Mouse (Mus musculus) CH12.LX (cell line): Measurements from ENCODE around the gene Pspn. TPM values are rescaled to one million over a fixed set of nuclear protein-coding genes. Genes with fewer than 3 reads are reported as not detected.

Source experiments
- DNase-seq: peaks from one replicate; pipeline ENCODE4 v3.0.0-alpha.2; 2013; ENCODE audit errors: extremely low read depth
- H3K27ac ChIP-seq: 2 replicates; pipeline ENCODE4 v1.5.1; 2012; ENCODE audit warnings: low read depth, mild to moderate bottlenecking, control low read depth, moderate library complexity; ENCODE audit not compliant: insufficient read depth
- H3K27me3 ChIP-seq: replicated peaks from 2 replicates; pipeline ENCODE3; 2012; ENCODE audit warnings: inconsistent platforms
- H3K36me3 ChIP-seq, 2 experiments: replicated peaks in 1 of 2; 2 replicates each; pipeline versions ENCODE3 to v1.6.1; 2012; ENCODE audit warnings: inconsistent platforms in 1 of 2, low read length in 1 of 2, mild to moderate bottlenecking in 1 of 2, mixed read lengths in 1 of 2, moderate library complexity in 1 of 2; ENCODE audit not compliant: control insufficient read depth in 1 of 2, insufficient read depth in 1 of 2
- H3K4me1 ChIP-seq, 2 experiments: 2 replicates each; pipeline ENCODE4 v1.6.1; 2012; ENCODE audit warnings: inconsistent platforms in 1 of 2, moderate library complexity in 1 of 2; ENCODE audit not compliant: insufficient read depth in 2 of 2, control insufficient read depth in 1 of 2
- H3K4me2 ChIP-seq: 2 replicates; pipeline ENCODE4 v1.6.1; 2012; ENCODE audit warnings: low read depth, mild to moderate bottlenecking, control low read depth; ENCODE audit not compliant: poor library complexity, insufficient read depth, severe bottlenecking
- H3K4me3 ChIP-seq, 3 experiments: fragments of 150-350 bp in 1 of 3; sonication (generic) in 1 of 3; replicated peaks in 1 of 3; 2 replicates each; pipeline versions ENCODE3 to v1.5.1; 2011 to 2012; ENCODE audit warnings: low read depth in 2 of 3, low read length in 2 of 3, mild to moderate bottlenecking in 2 of 3, moderate library complexity in 2 of 3, control low read depth in 1 of 3, improper control_type of control experiment in 1 of 3, inconsistent platforms in 1 of 3, mixed read lengths in 1 of 3; ENCODE audit not compliant: poor library complexity in 1 of 3
- H3K79me2 ChIP-seq: replicated peaks from 2 replicates; pipeline ENCODE4 v1.6.1; 2012; ENCODE audit warnings: mild to moderate bottlenecking, moderate library complexity; ENCODE audit not compliant: control insufficient read depth, poor library complexity, insufficient read depth, severe bottlenecking; ENCODE audit errors: extremely low read depth
- H3K9ac ChIP-seq: 2 replicates; pipeline ENCODE4 v1.6.1; 2012; ENCODE audit warnings: low read depth, mild to moderate bottlenecking, control low read depth, moderate library complexity; ENCODE audit not compliant: insufficient read depth
- H3K9me3 ChIP-seq: replicated peaks from 2 replicates; pipeline ENCODE3; 2012; ENCODE audit warnings: low read length, inconsistent platforms, mixed read lengths
- CHD1 ChIP-seq: IDR thresholded peaks from 2 replicates; pipeline ENCODE4 v1.6.1; 2012; ENCODE audit warnings: low read depth, low read length, improper control_type of control experiment, inconsistent platforms
- CTCF ChIP-seq, 2 experiments: IDR thresholded peaks in 1 of 2; conservative IDR thresholded peaks in 1 of 2; 2 replicates each; pipeline ENCODE4 v1.5.1; 2011 to 2012; ENCODE audit warnings: low read depth in 2 of 2, low read length in 2 of 2, improper control_type of control experiment in 1 of 2, inconsistent platforms in 1 of 2, mild to moderate bottlenecking in 1 of 2, moderate library complexity in 1 of 2
- EP300 ChIP-seq: IDR thresholded peaks from 2 replicates; pipeline ENCODE4 v1.6.1; 2011; ENCODE audit warnings: low read length, improper control_type of control experiment
- ETS1 ChIP-seq: conservative IDR thresholded peaks from 2 replicates; pipeline ENCODE4 v1.6.1; 2012; ENCODE audit warnings: low read depth, mild to moderate bottlenecking, inconsistent platforms, low read length, improper control_type of control experiment, moderate library complexity
- IRF4 ChIP-seq: IDR thresholded peaks from 2 replicates; pipeline ENCODE4 v1.6.1; 2014; ENCODE audit warnings: low read depth, mild to moderate bottlenecking, inconsistent platforms, low read length, improper control_type of control experiment
- KAT2A ChIP-seq: IDR thresholded peaks from 2 replicates; pipeline ENCODE4 v1.6.1; 2012; ENCODE audit warnings: low read length, improper control_type of control experiment, inconsistent platforms; ENCODE audit not compliant: insufficient replicate concordance
- MAFK ChIP-seq: IDR thresholded peaks from 2 replicates; pipeline ENCODE4 v1.6.1; 2011; ENCODE audit warnings: low read length, improper control_type of control experiment; ENCODE audit not compliant: insufficient replicate concordance
- RCOR1 ChIP-seq: conservative IDR thresholded peaks from 2 replicates; pipeline ENCODE4 v1.6.1; 2012; ENCODE audit warnings: low read depth, mild to moderate bottlenecking, inconsistent platforms, low read length, improper control_type of control experiment
- SIN3A ChIP-seq: IDR thresholded peaks from 2 replicates; pipeline ENCODE4 v1.6.1; 2012; ENCODE audit warnings: low read length, improper control_type of control experiment, inconsistent platforms
- SMC3 ChIP-seq: IDR thresholded peaks from 2 replicates; pipeline ENCODE4 v1.6.1; 2011; ENCODE audit warnings: low read depth, low read length, improper control_type of control experiment
- TBP ChIP-seq: conservative IDR thresholded peaks from 2 replicates; pipeline ENCODE4 v1.6.1; 2011; ENCODE audit warnings: low read depth, low read length, improper control_type of control experiment
- TCF12 ChIP-seq: IDR thresholded peaks from 2 replicates; pipeline ENCODE4 v1.6.1; 2014; ENCODE audit warnings: low read depth, mild to moderate bottlenecking, inconsistent platforms, low read length, improper control_type of control experiment
- dilution Hi-C: fragments of 300-500 bp; cut with MboI; formaldehyde crosslinking; loops from 2 replicates; pipeline ENCODE4 v1.14.3; 2020; ENCODE audit warnings: low sequenced_read_pairs; ENCODE audit not compliant: extremely low pct_unique_long_range_greater_than_20kb, extremely low pct_ligation_motif_present
- in situ Hi-C: fragments of 300-500 bp; cut with MboI; formaldehyde crosslinking; loops from 3 replicates; pipeline ENCODE4 v1.14.3; 2019; ENCODE audit warnings: low sequenced_read_pairs, low pct_ligation_motif_present, low pct_unique_long_range_greater_than_20kb, mixed read lengths
- polyA plus RNA-seq: library from polyadenylated mRNA; unstranded; fragments of >175 nt; gene quantifications from 2 replicates; pipeline ENCODE4 v1.2.1, GENCODE M21; 2012; ENCODE audit warnings: low read depth; ENCODE audit not compliant: insufficient read length
- total RNA-seq, 2 experiments: library from RNA; depleted of rRNA; stranded (reverse); fragments of 300-350 nt in 1 of 2; fragments of >200 nt in 1 of 2; gene quantifications; 2 replicates each; pipeline ENCODE4 v1.2.3; 2012 to 2014

The Pspn gene
- total and polyA plus RNA-seq, 3 experiments: 0.34 to 0.69 TPM; not detected in 1

DNA sequence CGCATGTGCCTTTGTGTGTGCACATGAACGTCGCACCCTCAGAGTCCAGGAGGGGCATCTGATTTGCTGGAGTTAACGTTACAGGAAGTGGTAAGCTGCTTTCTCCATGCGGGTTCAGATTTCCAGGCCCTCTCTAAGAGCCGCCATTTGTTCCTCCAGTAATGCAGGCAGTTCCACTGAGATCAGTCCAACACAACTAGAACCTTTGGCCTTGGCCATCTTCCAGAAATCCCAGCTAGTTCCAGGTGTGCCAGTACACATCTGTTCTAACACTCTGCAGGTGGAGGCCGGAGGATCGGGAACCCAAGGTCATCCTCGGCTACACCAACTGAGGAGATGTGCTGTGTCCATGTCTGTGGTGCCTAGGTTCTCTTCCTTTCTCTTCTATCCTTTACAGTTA, 14.9 kb downstream of the Pspn start:
- Histone ChIP-seq H3K9ac (no peak overlapping the region), H3K4me2 (no peak overlapping the region), H3K36me3 (no peaks in the 10 kb centered on the region), H3K4me3 (no peak overlapping the region), H3K4me1 (0 out of 4 replicates have a peak, but pooled peaks cover 0 to 3% of the 10 kb centered on the region in 2 experiments), H3K27ac (no peak overlapping the region), H3K9me3 (no peaks in the 10 kb centered on the region), H3K27me3 (no peaks in the 10 kb centered on the region), H3K79me2 (no peaks in the 10 kb centered on the region)
- dilution Hi-C loops (no loop called here), in situ Hi-C loops (no loop called here)
- no peak for DNase-seq
- TF ChIP-seq CTCF (conservative IDR thresholded peaks at IDR 0.05 in 1 of 2, IDR thresholded peaks at IDR 0.05 in 1 of 2; ENCODE audit: low read depth in 2 of 2, low read length in 2 of 2) (no peak), EP300 (no peak), SMC3 (no peak), RCOR1 (no peak), ETS1 (no peak), CHD1 (no peak), IRF4 (no peak)

DNA sequence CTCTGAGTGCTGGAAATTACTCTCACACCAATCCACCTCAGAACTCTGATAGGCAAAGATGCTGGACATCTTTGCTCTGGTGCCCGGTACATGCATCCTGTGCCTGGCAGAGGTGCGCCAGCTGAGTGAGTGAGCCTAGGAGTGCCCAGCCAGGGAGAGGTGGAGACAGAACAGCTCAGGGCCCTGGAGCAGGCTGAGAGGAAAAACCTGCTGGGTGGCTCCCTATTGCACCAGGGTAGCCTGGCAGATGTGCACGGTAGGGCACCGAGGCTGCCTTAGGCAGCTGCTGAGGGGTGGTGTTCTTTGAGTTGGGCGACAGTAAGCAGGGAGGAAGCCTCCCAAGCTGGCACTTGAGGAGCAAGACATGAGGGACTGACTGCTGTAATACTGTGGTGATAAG, 17.8 kb downstream of the Pspn start, which contains the start of gene Acer1:
Acer1 (minus strand) TSS at position 114 of the 400 bp plus-strand sequence.
- no peaks in the 10 kb centered on the region for H3K27me3 ChIP-seq
- H3K9me3 ChIP-seq: no peaks in the 10 kb centered on the region
- H3K79me2 ChIP-seq: no peaks in the 10 kb centered on the region
- TF ChIP-seq SIN3A (no peak), MAFK (no peak)
- no peak within 1 kb of the TSS for H3K27ac ChIP-seq
- H3K9ac ChIP-seq: no peak within 1 kb of the TSS
- H3K36me3 ChIP-seq: no peaks in the 10 kb centered on the region
- dilution Hi-C loops (no loop called here), in situ Hi-C loops (no loop called here)
- no peak for DNase-seq
- H3K4me1 ChIP-seq: 0 out of 4 replicates have a peak, but pooled peaks cover 0 to 3% of the 10 kb centered on the region in 2 experiments
- no peak within 1 kb of the TSS for H3K4me3 ChIP-seq
- no peak within 1 kb of the TSS for H3K4me2 ChIP-seq

GRCm38 (mm10) chr17:56981049-56981448, 18.8 kb downstream of the Pspn start:
- in situ Hi-C loops: no loop called here
- Histone ChIP-seq H3K9ac (no peak overlapping the region), H3K27me3 (peaks cover 2% of the 10 kb centered on the region), H3K36me3 (no peaks in the 10 kb centered on the region), H3K4me3 (no peak overlapping the region), H3K4me1 (0 out of 4 replicates have a peak, but pooled peaks cover 0 to 3% of the 10 kb centered on the region in 2 experiments), H3K4me2 (no peak overlapping the region), H3K27ac (no peak overlapping the region), H3K9me3 (no peaks in the 10 kb centered on the region), H3K79me2 (no peaks in the 10 kb centered on the region)
- TF ChIP-seq TCF12: no peak
- TF ChIP-seq KAT2A: no peak
- TF ChIP-seq CTCF (conservative IDR thresholded peaks at IDR 0.05 in 1 of 2, IDR thresholded peaks at IDR 0.05 in 1 of 2; ENCODE audit: low read depth in 2 of 2, low read length in 2 of 2): no peak
- no peak for TF ChIP-seq TBP
- dilution Hi-C loops: no loop called here
- DNase-seq: no peak
